Mouse (Mus musculus): ENCODE measurements at regions not wholly inside any gene's neighbourhood (a gene's known extent, or its start where the extent isn't known, plus 50 kb on each side); places are given as distances from the start of the nearest gene placed in this dataset.

GRCm38 (mm10) chr6:143559316-143559715 is 392.3 kb downstream of the Etnk1 start:
- TF ChIP-seq POLR2A (IDR thresholded peaks at IDR 0.05; ENCODE audit: borderline replicate concordance, low read depth, low read length) (no peak), CTCF (IDR thresholded peaks at IDR 0.05; ENCODE audit: low read depth, low read length) (no peak)
